Mouse (Mus musculus) hindbrain, embryonic 12.5 days (tissue): ENCODE measurements around the gene Tubb2b. TPM values are rescaled to one million over a fixed set of nuclear protein-coding genes. Genes with fewer than 3 reads are reported as not detected.

Experiments
- ATAC-seq: fragments of 200-750 bp; cut with Nextera tagmentation; 2 replicates; pipeline ENCODE4 v1.8.0; 2017; ENCODE audit warnings: moderate TSS enrichment; ENCODE audit not compliant: low FRiP score
- H3K27ac ChIP-seq: fragments of 300-500 bp; sonication (generic); 2 replicates; pipeline ENCODE4 v1.5.1; 2016; ENCODE audit warnings: mild to moderate bottlenecking
- H3K27me3 ChIP-seq: fragments of 300-500 bp; sonication (generic); 2 replicates; pipeline ENCODE4 v1.6.1; 2016; ENCODE audit warnings: mild to moderate bottlenecking
- H3K36me3 ChIP-seq: fragments of 300-500 bp; sonication (generic); 2 replicates; pipeline ENCODE4 v1.6.1; 2016; ENCODE audit warnings: mild to moderate bottlenecking
- H3K4me1 ChIP-seq: fragments of 300-500 bp; sonication (generic); 2 replicates; pipeline ENCODE4 v1.6.1; 2016
- H3K4me2 ChIP-seq: fragments of 300-500 bp; sonication (generic); replicated peaks from 2 replicates; pipeline ENCODE4 v1.6.1; 2016; ENCODE audit warnings: mild to moderate bottlenecking
- H3K4me3 ChIP-seq: fragments of 300-500 bp; sonication (generic); 2 replicates; pipeline ENCODE4 v1.5.1; 2016; ENCODE audit warnings: mild to moderate bottlenecking
- H3K9ac ChIP-seq: fragments of 300-500 bp; sonication (generic); 2 replicates; pipeline ENCODE4 v1.6.1; 2016; ENCODE audit warnings: mild to moderate bottlenecking, moderate library complexity
- H3K9me3 ChIP-seq: fragments of 300-500 bp; sonication (generic); replicated peaks from 2 replicates; pipeline ENCODE4 v1.6.1; 2016; ENCODE audit warnings: mild to moderate bottlenecking
- WGBS: fragments of 180-500 bp; shearing (Covaris S2); methylation state at CpG from one replicate; pipeline ENCODE4 v1.1.7; 2016; 5-methylcytosine and 5-hydroxymethylcytosine counted together
- polyA plus RNA-seq: library from polyadenylated mRNA; unstranded; fragments of >200 nt; fragmentation: Nextera tagmentation; extraction: Ambion mirVana; gene quantifications from 2 replicates; pipeline ENCODE4 v1.2.1, GENCODE M21; 2016

Tubb2b gene
- polyA plus RNA-seq, result 363 and 373 TPM in 2 replicates

DNA sequence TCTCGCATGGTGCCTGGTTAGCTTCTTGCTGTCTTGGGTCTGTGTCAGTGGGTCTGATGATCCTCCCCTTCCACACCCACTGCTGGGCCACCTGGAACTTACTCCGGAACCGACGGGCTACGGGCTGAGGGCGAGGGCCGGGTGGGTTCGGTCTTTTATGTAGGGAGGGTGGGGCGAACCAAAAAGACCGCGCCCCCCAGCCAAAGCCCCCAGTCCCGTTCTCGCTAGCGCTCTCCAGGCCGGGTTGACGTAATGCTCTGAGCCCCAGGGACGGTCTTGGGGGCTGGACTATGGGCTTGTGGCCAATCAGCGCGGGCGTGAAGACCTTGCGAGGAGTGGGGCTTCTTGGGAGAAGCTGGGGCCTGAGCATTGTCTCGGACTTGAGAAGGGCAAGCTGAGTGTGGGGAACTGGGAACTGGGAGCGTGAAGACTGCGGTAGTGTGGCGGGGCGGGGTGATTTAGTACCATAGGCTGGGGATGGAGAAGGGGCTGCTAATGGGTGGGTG lies at the start of gene Tubb2b:
Tubb2b (minus strand) TSS at position 241 of the 506 bp plus-strand sequence.
- Histone ChIP-seq H3K9ac (peak within 1 kb of the TSS; percentile 96), H3K4me1 (peaks cover 33% of the 10 kb centered on the region), H3K36me3 (peaks cover 12% of the 10 kb centered on the region), H3K27me3 (no peaks in the 10 kb centered on the region), H3K4me2 (peak within 1 kb of the TSS; percentile 62), H3K27ac (peak within 1 kb of the TSS; percentile 100), H3K9me3 (no peaks in the 10 kb centered on the region), H3K4me3 (peak within 1 kb of the TSS; percentile 86)
- under 1% methylated on average over 26 of the region's 26 CpGs for WGBS
- ATAC-seq, result peak; percentile 91

DNA sequence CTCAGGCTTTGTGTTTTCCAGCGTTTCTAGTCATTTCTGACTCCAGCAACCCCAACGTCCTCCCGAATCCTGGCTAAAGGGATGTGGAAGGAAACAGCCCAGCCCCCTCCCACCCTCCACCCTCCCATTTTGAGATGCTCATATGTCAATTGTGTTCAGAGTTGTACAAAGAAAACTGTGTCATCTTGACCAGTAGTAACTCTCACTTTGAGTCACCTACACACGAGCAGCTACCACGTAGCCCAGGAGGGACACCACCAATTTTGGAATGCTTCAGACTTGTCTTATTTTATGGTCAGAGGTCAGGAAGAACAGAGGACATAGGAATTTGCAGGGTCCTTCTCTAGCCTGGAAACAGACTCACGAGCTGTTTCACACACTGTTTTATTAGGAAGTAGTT lies 43.8 kb upstream of the Tubb2b start:
- ATAC-seq, result no peak
- Histone ChIP-seq H3K4me3 (no peak overlapping the region), H3K36me3 (peaks cover 12% of the 10 kb centered on the region; the same call in 1 of the 2 replicates), H3K27ac (no peak overlapping the region), H3K4me1 (no peaks in the 10 kb centered on the region), H3K9ac (no peak overlapping the region), H3K27me3 (no peaks in the 10 kb centered on the region), H3K9me3 (no peaks in the 10 kb centered on the region), H3K4me2 (no peak overlapping the region)
- 95% methylated on average over 6 of the region's 6 CpGs for WGBS

DNA sequence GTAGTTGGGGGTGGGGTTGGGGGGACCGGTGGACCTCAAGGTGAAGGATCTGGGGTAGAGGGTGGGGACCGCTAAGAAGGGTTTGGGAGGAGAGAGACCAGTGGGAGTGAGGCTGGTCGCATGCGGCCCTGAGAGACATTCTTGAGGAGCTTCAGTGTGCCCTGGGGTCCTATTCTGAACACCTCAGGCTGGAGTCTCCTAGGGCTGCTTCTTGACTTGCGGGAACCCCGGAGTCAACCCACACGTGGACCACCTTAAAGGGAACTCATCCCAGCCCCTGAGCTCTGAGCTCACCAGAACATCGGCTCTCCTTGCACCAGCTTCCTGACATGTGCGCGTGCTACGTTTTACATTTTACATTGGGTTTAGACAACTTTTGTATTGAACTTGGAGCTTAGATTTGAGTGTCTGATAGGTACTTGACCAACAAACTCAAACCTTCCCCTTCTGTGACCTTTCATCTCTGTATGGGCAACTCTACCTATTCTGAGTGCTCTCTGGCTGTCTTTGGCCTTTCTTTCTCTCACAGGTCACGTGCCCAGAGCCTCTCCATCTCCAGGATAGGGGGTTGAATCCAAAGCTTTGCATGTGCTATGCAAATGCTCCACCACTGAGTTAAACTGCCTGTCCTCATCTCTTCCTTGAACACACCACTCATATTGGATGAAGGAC lies 33.2 kb upstream of the Tubb2b start:
- peak overlapping the region; percentile 88; the same call in 1 of the 2 replicates for H3K27ac ChIP-seq
- no peak for ATAC-seq
- H3K36me3 ChIP-seq, result peaks cover 10% of the 10 kb centered on the region
- peaks cover 6% of the 10 kb centered on the region; the same call in 1 of the 2 replicates for H3K9me3 ChIP-seq
- peak overlapping the region; percentile 65 for H3K4me2 ChIP-seq
- 45% methylated on average over 12 of the region's 12 CpGs for WGBS
- H3K4me1 ChIP-seq, result peaks cover 12% of the 10 kb centered on the region
- peak overlapping the region; percentile 64 for H3K9ac ChIP-seq
- H3K27me3 ChIP-seq, result no peaks in the 10 kb centered on the region
- H3K4me3 ChIP-seq, result peak overlapping the region; percentile 75

DNA sequence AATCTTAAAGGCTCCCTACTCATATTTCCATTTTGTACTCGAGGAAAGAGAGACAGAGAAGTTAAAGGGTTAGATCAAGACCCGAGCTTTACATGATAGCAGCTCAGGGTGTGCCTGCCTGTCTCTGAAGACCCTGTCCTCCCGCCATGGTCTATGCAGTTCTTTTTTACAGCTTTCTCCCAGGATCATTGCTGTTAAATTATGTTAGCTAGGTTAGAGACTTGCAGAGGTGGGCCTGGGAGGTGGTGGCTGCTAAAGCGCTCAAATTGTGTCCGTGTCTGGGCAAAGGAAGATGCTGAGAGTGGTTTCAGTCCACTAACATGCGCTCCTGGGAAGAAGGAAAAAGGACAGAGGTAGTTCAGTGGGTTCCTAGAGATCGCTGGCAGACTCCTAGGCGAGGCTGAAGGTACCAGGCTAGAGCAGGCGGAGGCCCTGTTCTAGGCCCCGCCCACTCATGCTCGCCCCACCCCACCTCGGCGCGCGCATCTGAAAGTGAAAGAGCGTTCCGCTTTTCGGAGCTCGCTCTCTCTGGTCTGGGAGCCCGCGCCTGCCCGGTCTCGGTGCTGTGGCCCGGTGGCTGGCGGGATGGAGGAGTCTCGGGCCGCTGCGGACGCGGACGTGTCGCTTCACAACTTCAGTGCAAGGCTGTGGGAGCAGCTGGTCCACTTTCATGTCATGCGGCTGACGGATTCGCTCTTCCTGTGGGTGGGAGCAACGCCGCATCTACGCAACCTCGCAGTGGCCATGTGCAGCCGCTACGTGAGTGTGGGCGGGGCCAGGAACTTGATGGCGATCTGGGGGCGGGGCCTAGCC lies 32.4 kb upstream of the Tubb2b start, which contains the start of gene Psmg4:
Psmg4 (plus strand) TSS at position 474 of the 813 bp plus-strand sequence.
- H3K4me3 ChIP-seq, result peak within 1 kb of the TSS; percentile 75
- peak within 1 kb of the TSS; percentile 65 for H3K4me2 ChIP-seq
- H3K27me3 ChIP-seq, result no peaks in the 10 kb centered on the region
- H3K36me3 ChIP-seq, result peaks cover 10% of the 10 kb centered on the region
- peak; percentile 97 for ATAC-seq
- H3K9ac ChIP-seq, result peak within 1 kb of the TSS; percentile 64
- 6% methylated on average over 44 of the region's 44 CpGs for WGBS
- H3K9me3 ChIP-seq, result peaks cover 6% of the 10 kb centered on the region; the same call in 1 of the 2 replicates
- peaks cover 12% of the 10 kb centered on the region for H3K4me1 ChIP-seq
- H3K27ac ChIP-seq, result peak within 1 kb of the TSS; percentile 88

DNA sequence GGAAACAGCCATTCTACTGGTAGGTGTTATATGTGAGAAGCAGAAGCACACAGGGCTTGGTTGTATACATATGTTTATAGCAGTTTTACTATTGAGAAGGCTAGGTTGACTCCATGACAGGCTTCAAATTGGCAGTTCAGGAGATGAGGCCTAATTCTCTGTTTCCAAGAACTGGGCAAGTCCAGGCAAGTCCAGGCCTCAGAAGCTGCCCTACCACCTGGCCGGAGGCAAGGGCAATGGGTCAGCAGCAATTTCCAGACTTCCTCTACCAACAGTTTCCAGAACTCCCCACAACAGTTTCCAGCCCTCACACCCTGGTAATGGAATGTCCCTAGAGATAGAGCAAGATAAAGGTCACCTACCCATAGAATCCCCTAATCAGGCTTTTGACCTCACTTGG lies 29.7 kb upstream of the Tubb2b start:
- no peaks in the 10 kb centered on the region for H3K36me3 ChIP-seq
- no peak overlapping the region for H3K9ac ChIP-seq
- H3K27ac ChIP-seq, result no peak overlapping the region
- H3K4me2 ChIP-seq, result no peak overlapping the region
- peaks cover 12% of the 10 kb centered on the region for H3K4me1 ChIP-seq
- no peak for ATAC-seq
- H3K4me3 ChIP-seq, result no peak overlapping the region
- H3K27me3 ChIP-seq, result no peaks in the 10 kb centered on the region
- no peaks in the 10 kb centered on the region for H3K9me3 ChIP-seq
- WGBS, result 95% methylated on average over 1 of the region's 1 CpGs

DNA sequence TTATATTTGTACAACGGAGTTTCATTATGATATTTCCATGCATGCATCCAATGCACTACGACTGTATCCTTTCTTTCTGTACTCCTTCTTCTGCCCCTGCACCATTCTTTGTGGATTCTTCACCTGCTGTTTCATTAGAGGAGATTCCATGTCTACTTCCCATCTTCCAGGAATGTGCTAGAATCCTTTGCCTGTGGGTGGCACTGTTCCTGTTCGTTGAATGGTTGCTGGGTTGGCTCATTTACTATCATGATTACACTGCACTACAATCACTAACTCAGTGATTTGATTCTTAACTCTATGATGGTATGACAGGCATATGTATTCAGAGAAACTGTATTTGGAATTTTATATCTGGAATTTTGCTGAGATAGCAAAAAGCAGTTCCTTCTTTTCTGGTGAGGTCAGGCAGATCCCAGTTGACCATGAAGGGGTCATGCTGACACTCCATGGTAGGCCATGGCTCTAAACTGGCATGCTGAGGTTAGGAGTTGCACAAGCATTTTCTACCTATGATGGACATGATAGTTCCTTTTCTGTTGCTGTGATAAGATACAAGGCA lies 27.4 kb upstream of the Tubb2b start:
- no peak for ATAC-seq
- H3K27me3 ChIP-seq, result no peaks in the 10 kb centered on the region
- H3K4me2 ChIP-seq, result no peak overlapping the region
- H3K9me3 ChIP-seq, result no peaks in the 10 kb centered on the region
- H3K36me3 ChIP-seq, result no peaks in the 10 kb centered on the region
- H3K4me1 ChIP-seq, result peaks cover 17% of the 10 kb centered on the region
- no peak overlapping the region for H3K9ac ChIP-seq
- H3K27ac ChIP-seq, result no peak overlapping the region
- H3K4me3 ChIP-seq, result no peak overlapping the region
- WGBS, result 90% methylated on average over 3 of the region's 3 CpGs

DNA sequence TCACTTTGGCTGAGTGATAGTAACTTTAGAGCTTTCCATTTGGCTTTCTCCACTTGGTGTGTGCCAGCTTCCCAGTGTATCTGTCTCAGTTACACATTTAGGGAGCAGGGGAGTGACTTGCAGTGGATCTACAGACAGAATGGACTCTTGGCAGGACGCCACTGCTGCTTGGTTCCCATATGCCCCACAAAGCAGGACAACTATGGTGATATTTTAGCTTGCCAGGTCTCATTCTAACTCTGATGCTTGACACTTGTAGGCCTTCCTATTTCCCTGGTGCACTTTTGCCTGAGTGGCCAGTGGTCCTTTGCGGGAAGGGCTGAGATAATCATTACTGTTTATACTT lies 26.5 kb upstream of the Tubb2b start:
- Histone ChIP-seq H3K36me3 (no peaks in the 10 kb centered on the region), H3K4me2 (no peak overlapping the region), H3K9ac (no peak overlapping the region), H3K4me1 (peaks cover 11% of the 10 kb centered on the region), H3K27ac (peak overlapping the region; percentile 26; the same call in 1 of the 2 replicates), H3K27me3 (no peaks in the 10 kb centered on the region), H3K9me3 (no peaks in the 10 kb centered on the region), H3K4me3 (no peak overlapping the region)
- ATAC-seq, result no peak
- 71% methylated on average over 2 of the region's 2 CpGs for WGBS

DNA sequence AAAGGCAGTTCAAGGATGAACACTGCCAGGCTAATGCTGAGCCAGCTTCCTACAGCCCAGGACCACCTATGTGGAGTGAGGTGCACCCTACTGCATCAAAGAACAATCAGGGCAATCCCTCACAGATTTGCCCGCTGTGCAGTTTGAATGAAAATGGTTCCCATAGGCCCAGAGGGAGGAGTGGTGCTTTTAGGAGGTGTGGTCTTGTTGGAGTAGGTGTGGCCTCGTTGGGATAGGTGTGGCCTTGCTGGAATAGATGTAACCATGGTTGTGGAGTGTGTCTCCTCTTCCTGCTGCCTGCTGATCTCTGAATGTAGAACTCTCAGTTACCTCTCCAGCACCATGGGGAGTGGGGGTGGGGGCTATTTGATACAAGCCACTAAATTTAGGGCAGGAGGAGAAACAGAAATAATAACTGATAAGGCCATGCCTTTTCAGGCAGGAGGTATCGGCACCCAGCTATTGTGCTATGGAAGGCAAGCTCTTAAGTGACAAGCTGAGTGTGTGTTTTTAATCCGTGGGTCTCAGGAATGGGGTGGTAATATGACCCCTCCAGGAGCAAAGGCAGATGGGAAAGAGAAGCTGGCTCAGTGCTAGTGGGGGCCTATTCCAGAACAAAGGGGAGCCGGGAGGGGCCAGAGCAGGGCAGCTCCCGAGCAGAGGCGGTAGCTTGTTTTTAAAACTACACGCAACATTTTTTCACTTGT lies 26.0 kb upstream of the Tubb2b start:
- Histone ChIP-seq H3K4me1 (peaks cover 11% of the 10 kb centered on the region), H3K36me3 (no peaks in the 10 kb centered on the region), H3K9ac (no peak overlapping the region), H3K9me3 (no peaks in the 10 kb centered on the region), H3K4me3 (no peak overlapping the region), H3K27me3 (no peaks in the 10 kb centered on the region), H3K4me2 (no peak overlapping the region), H3K27ac (peak overlapping the region; percentile 26; the same call in 1 of the 2 replicates)
- WGBS, result 59% methylated on average over 8 of the region's 8 CpGs
- ATAC-seq, result no peak

DNA sequence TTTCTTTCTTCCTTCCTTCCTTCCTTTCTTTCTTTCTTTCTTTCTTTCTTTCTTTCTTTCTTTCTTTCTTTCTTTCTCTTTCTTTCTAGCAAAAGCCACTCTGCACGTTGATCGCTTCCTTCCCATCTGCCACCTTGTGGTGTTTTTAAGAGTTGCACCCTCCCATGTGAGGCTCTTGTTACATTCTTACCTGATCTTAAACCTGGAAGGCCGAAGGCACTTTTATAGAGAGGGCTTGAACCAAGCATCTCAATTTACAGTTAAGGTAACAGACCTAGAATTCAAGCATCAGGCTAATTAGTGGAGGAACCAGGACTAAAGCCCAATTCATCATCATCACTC lies 24.6 kb upstream of the Tubb2b start:
- no peak overlapping the region for H3K9ac ChIP-seq
- H3K27ac ChIP-seq, result peak overlapping the region; percentile 64; the same call in 1 of the 2 replicates
- no peaks in the 10 kb centered on the region for H3K36me3 ChIP-seq
- H3K4me2 ChIP-seq, result peak overlapping the region; percentile 26
- 35% methylated on average over 3 of the region's 3 CpGs for WGBS
- no peak overlapping the region for H3K4me3 ChIP-seq
- no peaks in the 10 kb centered on the region for H3K9me3 ChIP-seq
- ATAC-seq, result no peak
- peaks cover 21% of the 10 kb centered on the region for H3K4me1 ChIP-seq
- H3K27me3 ChIP-seq, result no peaks in the 10 kb centered on the region

DNA sequence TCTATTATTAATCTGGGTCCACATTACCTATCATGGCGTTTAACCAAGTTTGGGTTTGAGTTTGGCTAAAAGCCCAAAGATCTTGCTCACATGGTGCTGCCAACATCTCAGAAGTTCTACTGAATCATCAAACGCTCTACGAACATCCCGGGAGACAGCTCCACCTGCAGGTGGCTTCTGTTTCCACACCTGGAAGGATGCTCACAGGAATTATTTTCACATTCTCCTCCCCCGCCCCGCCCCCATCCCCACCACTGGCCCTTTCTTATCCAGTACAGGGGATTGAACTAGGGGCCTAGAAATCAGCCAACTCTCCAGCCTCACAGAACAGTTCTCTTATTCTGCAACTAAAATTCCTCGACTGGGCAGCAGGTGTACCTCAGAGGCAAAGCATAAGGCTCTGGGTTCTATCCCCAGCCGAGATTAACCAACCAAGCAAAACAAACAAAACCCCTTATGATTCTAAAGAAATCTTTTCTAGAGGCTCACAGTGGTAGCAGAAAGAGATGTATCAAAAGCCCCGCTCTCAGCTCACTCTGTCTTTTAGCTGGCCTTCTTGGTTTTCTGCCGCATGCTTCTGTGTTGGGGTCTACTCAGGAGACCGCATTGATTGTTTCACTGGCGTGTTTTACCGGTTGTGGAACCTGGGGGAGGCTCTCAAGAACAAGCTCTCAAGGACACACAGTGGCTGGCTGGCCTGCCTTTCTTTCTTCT lies 24.1 kb upstream of the Tubb2b start:
- peak; percentile 55 for ATAC-seq
- peak overlapping the region; percentile 64 for H3K27ac ChIP-seq
- H3K4me2 ChIP-seq, result peak overlapping the region; percentile 26
- no peak overlapping the region for H3K9ac ChIP-seq
- H3K36me3 ChIP-seq, result no peaks in the 10 kb centered on the region
- H3K4me1 ChIP-seq, result peaks cover 26% of the 10 kb centered on the region
- 45% methylated on average over 13 of the region's 13 CpGs for WGBS
- no peak overlapping the region; the same call in 1 of the 2 replicates for H3K4me3 ChIP-seq
- H3K27me3 ChIP-seq, result no peaks in the 10 kb centered on the region
- no peaks in the 10 kb centered on the region for H3K9me3 ChIP-seq

DNA sequence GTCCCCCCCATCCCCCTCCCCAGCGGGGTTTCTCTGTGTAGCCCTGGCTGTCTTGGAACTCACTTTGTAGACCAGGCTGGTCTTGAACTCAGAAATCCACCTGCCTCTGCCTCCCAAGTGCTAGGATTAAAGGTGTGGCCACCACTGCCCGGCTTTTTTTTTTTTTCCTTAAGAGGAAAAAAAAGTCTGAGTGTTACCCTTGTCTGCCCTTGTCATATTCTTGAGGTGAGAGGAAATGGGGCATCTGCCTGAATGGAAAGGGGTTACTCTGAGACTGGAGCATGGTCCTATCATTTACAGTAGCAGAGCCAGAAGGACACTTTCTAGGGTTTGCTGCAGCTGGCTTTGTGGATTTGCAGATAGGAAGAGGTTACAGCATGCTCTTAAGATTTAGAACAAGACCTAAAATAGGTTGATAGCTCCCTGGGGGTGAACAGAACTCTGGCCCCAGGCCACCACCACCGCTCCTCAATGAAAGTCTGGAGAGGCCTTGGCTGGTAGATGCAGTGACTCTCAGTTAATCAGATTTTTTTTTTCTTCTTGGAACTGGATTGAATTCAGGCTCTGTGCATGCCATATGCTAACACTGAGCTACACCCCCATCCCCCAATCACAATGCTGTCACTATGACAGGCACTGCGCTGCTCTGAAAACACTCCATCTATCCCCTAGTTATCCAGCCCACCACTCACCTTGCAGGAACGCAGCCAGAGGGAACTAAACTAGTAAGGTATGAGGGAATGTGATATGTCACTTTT lies 23.2 kb upstream of the Tubb2b start:
- WGBS, result 78% methylated on average over 4 of the region's 5 CpGs
- Histone ChIP-seq H3K4me3 (no peak overlapping the region), H3K9ac (no peak overlapping the region), H3K9me3 (no peaks in the 10 kb centered on the region), H3K36me3 (no peaks in the 10 kb centered on the region), H3K27ac (0 out of 2 replicates have a peak overlapping the region, but pooled peaks have one; percentile 9), H3K27me3 (no peaks in the 10 kb centered on the region), H3K4me1 (peaks cover 28% of the 10 kb centered on the region), H3K4me2 (no peak overlapping the region)
- no peak for ATAC-seq
